Mouse (Mus musculus): ENCODE measurements around the gene Ddrgk1.

GRCm38 (mm10) chr2:130707057-130707456, 42.6 kb upstream of the Ddrgk1 start:
- no peak for TF ChIP-seq MYOD1 (IDR thresholded peaks at IDR 0.05; ENCODE audit: control insufficient read depth, insufficient read length, low read depth)
- no peak for TF ChIP-seq CTCF (IDR thresholded peaks at IDR 0.05; ENCODE audit: control insufficient read depth, insufficient read depth, insufficient read length)
- no peak for TF ChIP-seq CEBPB (IDR thresholded peaks at IDR 0.05; ENCODE audit: low read depth)
- no peak for TF ChIP-seq MAX (IDR thresholded peaks at IDR 0.05)
- TF ChIP-seq MYOG (IDR thresholded peaks at IDR 0.05; ENCODE audit: control insufficient read depth, extremely low read depth, insufficient read length) = no peak

Measured in C2C12 (cell line).